10 mouse cellular contexts compared by ENCODE assay signal in genomic region chr2:75164987-75165386, GRCm38 (mm10).
"Had no signal": no experiment of that assay in that cellular context is flagged by ENCODE, and none has a peak within 500 bp of the region (broad histone marks: within the 10 kb centered on the region; RNA-seq: fewer than 3 reads in every experiment).

No protein-coding gene starts in this region.

- ATAC-seq: midbrain, embryonic 13.5 days; midbrain, embryonic 15.5 days had no signal

- DNase-seq: lung, adult 18-20 months; lung, embryonic 14.5 days; lung, postnatal 10 days; lung, postnatal 4 days; right cerebral cortex, postnatal 14 days; thymus, adult 2 months; thymus, postnatal 25 days; thymus, postnatal 4 days had no signal
